Mouse (Mus musculus): ENCODE data around the gene Rbm15b. TPM values are rescaled to one million over a fixed set of nuclear protein-coding genes. Genes with fewer than 3 reads are reported as not detected.

Gene Rbm15b
- total RNA-seq (2021): 10 to 100 TPM; 14.3 to 16.3 TPM
- long read RNA-seq, experiment 1, full-length matches to known transcripts: 25 of 25 reads
- long read RNA-seq, experiment 1, partial matches to known transcripts: 0 of 25 reads
- long read RNA-seq, experiment 1, other reads (novel, unspliced or antisense): 0 of 25 reads
- long read RNA-seq, experiment 2, full-length matches to known transcripts: 23 of 23 reads
- long read RNA-seq, experiment 2, partial matches to known transcripts: 0 of 23 reads
- long read RNA-seq, experiment 2, other reads (novel, unspliced or antisense): 0 of 23 reads

DNA sequence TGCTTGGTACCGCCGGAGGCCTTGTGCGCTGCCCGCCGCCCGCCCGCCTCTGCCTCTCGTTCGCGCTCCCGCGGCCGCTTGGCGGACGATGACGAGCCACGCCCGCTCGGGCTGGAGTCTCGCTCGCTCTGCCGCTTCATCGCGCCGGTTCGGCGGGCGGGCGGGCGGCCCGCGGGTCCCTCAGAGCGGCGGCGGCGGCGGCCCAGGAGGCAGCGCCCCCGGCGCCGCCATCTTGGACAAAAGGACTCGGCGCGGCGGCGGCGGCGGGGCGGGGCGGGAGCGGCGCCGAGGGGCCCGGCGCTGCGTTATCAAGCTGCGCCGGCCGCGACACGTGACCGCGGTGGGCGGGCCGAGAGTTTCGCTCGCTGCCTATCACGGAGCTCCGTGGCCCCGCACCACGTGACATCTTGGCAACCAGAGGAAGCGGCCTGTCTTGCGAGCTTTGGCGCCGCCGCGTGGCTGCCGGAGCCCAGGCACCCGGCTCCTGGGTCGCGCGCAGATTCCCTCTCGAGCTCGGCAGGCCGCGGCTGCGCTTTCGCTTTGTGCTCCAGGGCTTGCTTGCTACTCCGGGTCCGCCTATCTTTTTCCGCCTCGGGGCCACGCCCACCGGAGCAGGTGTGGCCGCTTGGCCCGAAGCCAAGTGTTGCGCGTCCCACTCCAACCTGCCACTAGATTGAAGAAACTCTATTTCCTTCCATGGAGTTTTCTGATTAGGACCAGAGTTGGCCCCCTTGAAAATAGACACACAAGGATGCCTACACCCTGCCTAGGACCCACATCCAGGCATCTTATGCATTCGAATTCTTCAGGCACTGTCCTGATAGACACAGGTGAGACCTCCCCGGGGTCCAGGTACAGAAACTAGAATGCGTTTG lies at the start of gene Rbm15b:
Gene Rbm15b, minus strand, starts transcription at position 601 of the 875 bp plus-strand sequence.
- intact Hi-C loops (cut with DNase I): loop anchor here (2.0 to 5.0 kb wide), 2 partner anchors 64 to 200 kb away; partner anchors contain the start of gene Tex264
- peak; percentile 98 to 99 for DNase-seq

DNA sequence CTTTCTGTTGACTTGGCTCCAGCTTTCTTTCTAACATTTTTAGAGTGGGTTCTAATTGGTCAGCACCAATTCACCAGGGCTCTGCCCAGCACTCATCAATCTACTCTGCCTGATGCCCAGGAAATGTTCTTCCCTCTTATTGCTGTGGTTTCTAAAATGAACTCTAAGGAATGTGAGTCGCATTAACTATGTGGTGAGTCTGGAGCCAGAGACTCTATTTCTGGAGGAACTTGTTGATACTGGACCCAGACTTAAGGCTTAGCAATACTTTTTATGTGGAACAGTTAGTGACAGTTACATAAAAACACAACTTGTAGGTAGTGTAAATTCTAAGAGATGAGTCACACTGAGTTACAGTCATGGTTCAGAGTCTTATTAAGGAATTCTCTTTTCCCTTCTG lies 47.8 kb upstream of the Rbm15b start:
- intact Hi-C loops (cut with DNase I): no loop called here
- no peak for DNase-seq

DNA sequence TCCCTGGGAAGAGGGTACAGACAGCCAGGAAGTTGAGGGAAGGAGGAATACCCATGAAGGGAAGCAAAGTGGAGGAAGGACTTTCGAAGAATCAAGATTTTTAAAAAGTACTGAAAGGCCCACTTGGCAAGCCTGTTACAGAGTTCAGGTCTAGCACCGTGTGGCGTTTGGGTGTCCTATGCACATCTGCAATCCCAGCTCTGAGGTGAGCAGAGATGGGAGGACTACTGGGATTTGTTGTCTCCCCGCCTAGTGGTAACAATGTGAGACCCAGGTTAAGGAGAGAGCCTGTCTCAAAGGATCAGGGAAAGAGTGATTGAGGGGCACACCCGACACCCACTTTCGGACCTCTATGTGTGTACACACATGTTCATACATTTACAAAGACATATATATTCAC lies 27.6 kb upstream of the Rbm15b start:
- intact Hi-C loops (cut with DNase I): no loop called here
- DNase-seq: no peak

DNA sequence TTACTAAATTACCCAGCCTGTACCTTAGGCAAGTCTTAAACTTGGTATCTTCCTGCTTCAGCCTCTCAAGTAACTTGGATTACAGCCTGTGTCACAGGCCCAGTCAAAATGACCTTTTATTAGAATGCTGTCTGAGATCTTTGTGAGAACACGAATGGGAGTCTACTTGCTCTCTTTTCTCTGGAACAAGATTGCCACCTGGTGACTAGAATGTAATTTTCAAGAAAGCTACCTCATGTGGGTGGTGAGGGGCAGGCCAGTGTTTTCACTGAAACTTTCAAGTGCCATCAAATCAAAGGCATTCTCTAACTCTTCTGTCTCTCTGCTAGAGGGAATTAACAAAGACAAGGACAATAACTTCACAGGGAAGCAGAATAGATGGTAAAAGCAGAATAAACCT lies 26.5 kb upstream of the Rbm15b start:
- DNase-seq: no peak

DNA sequence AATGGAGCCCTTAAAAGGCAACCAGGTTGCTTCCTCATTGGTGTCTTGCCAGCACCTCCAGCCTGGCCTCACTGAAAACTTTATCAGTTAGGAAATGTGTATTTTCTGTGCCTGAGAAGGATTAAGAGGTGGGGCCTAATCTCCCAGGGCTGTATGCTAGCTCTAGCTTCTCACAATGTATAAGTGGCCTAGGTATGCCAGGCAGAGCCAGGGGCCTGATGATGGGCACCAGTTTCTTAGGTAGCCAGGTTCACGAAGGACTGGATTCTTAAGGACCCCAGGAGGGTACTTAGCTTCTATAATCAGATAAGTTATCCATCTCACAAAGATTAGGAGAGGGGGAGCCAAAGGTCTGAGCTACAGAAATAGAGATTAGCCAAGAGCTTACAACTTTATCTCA lies 24.4 kb upstream of the Rbm15b start:
- DNase-seq: no peak
- intact Hi-C loops (cut with DNase I): no loop called here

More for the DNA sequence above, 26.5 kb upstream of the Rbm15b start:
- intact Hi-C loops (cut with DNase I): no loop called here

GRCm38 (mm10) chr9:106908715-106909114 lies 21.5 kb upstream of the Rbm15b start:
- intact Hi-C loops (cut with DNase I): loop anchor here (10.0 kb wide), 1 partner anchor 256 kb away; no protein-coding TSS in a partner anchor
- no peak for DNase-seq

DNA sequence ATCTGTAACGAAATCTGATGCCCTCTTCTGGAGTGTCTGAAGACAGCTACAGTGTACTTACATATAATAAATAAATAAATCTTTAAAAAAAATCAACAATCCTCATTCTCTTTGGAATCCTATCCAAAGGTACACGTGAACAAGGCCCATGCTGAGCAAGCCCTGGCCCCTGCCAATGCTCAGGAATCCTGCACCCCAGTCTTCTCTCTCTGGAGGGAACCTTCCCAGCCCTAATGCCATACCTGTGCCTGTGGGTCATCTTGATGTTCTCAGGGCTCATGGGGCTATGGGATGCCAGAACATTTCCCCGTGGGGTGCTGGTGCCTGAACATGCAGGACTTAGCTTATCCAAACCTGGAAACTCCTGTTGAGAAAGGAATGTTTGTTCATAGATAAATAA lies 20.9 kb upstream of the Rbm15b start:
- DNase-seq: no peak
- intact Hi-C loops (cut with DNase I): loop anchor here (10.0 kb wide), 1 partner anchor 257 kb away; no protein-coding TSS in a partner anchor

GRCm38 (mm10) chr9:106906597-106906996 lies 19.4 kb upstream of the Rbm15b start:
- intact Hi-C loops (cut with DNase I): loop anchor here (10.0 kb wide), 1 partner anchor 258 kb away; no protein-coding TSS in a partner anchor
- DNase-seq: no peak

DNA sequence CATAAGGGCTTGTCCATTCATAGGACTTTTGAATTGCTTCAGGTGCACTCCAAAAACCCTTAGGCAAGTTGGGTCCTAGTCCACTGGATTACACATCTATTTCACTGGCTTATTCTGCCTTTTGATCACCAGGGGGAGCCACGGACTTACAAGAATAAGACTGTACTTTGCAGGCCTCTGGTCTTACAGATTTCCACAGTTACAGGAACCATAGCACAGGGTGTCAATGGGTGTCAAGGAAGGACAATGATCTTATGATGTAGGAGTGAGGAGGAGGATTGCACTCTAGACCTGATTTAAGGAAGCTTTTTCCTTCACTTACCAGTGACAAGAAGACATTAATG lies 16.5 kb upstream of the Rbm15b start:
- peak in 1 of 2 experiments; percentile 65 for DNase-seq
- intact Hi-C loops (cut with DNase I): loop anchor here (1.0 to 10.0 kb wide), 3 partner anchors 261 to 434 kb away; partner anchors contain the start of gene Hemk1

DNA sequence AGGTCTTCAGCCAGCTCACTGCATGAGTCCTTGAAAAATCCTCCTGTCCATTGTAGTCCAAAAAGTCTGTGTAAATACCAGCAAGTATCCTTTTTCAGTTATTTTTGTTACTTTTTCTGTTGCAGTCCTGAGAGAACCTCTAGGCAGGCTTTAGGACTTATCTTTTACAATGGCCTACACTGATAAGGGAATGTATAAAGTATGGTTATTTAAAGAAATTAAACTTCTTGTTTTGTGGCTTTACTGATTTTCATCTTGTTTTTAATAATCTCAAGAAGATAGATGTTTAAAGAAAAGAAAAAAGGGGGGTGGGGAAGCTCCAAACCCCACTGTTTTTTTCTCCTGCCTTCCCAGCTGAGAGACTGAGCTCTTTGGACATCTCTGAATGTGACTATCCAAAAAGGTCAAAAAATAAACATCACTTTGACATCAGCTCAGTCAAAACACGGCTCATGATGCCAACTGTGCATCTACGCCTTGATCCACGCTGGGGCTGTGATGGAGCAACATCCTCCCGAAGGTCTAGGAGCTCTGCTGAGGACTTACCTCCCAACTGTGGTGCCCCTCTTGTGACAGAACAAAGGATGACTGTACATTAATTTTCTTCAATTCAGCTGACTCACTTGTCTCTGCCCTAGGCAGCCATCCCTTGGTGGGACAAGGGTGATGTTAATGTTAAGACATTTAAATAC lies 16.0 kb upstream of the Rbm15b start:
- no peak for DNase-seq
- intact Hi-C loops (cut with DNase I): loop anchor here (1.0 to 10.0 kb wide), 3 partner anchors 262 to 434 kb away; partner anchors contain the start of gene Hemk1

GRCm38 (mm10) chr9:106901596-106901995 lies 14.4 kb upstream of the Rbm15b start:
- intact Hi-C loops (cut with DNase I): loop anchor here (5.0 to 10.0 kb wide), 2 partner anchors 263 to 436 kb away; partner anchors contain the start of gene Hemk1
- no peak for DNase-seq

GRCm38 (mm10) chr9:106898901-106899300 lies 11.7 kb upstream of the Rbm15b start:
- DNase-seq: no peak
- intact Hi-C loops (cut with DNase I): no loop called here

DNA sequence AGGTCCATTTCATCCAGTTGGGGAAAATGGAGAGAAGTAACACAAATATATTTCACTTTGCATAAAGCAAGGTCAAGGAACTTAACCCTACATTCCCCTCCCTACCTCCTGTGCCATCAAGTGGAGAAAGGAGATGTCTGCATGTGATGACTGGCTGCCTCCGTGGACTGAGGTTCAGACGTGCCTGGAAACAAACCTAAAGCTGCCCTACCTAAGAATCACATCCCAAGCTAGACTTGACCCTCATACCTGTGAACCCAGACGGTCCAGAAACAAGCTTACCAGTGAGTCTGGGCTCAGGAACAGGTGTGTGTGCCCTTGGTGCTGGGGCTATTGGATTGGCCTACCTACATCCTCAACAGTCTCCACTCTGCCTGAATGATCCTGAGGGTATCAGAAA lies 6.1 kb upstream of the Rbm15b start:
- intact Hi-C loops (cut with DNase I): no loop called here

DNA sequence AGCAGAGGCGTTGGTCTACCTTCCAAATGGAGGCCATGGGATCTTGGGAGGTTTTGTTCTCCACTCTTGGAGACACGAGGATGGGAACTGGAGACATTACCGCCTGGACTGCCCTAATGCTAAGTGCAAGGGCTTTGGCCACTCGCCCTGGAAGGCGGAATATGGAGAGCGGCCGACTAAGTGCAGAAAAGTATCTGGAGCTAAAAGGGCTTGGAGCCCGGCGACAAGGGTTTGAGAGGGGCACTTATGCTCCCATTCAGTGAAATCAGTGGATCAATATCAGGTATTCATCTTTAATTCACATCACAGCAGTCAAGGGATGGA lies 5.3 kb upstream of the Rbm15b start:
- intact Hi-C loops (cut with DNase I): no loop called here
- DNase-seq: no peak

More for the DNA sequence above, 6.1 kb upstream of the Rbm15b start:
- no peak for DNase-seq

DNA sequence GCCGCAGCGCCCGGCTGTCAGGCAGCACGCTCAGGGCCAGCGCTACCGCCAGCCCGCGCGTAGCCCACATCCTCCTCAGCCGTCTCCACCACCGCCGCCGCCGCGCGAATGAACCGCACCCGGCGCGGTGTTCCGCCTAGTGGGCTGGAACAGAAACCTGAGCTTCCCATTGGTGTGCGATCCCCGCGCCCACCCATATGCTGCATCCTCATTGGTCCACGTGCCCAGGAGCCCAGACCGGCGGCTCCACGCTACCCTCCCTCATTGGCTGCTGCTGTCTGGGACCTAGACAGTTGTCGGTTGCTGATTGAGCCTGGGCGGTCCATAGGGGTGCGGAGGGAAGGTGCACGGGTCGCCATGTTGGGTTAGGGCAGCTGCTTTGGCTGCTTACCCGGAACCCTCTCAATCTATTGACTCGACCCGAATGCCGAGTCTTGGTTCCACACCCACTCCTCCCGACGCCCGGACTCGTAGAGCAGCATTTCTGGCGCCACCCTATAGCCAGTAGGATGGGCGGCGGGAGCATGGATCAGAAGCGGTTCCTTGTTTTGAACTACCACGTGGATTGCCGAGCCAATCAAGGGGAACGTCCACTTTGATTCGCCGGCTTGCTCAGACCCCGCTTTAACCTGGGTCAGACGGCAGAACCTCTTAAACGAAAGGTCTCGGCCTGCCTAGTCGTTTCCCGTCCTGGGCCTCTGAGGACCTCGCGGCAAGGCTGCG lies 4.8 kb upstream of the Rbm15b start, which contains the start of gene Manf:
Gene Manf, minus strand, starts transcription at position 151 of the 723 bp plus-strand sequence.
- intact Hi-C loops (cut with DNase I): no loop called here
- peak; percentile 94 to 95 for DNase-seq

- DNase-seq: no peak
- intact Hi-C loops (cut with DNase I): no loop called here
Observed at GRCm38 (mm10) chr9:106891341-106891741, 4.1 kb upstream of the Rbm15b start.

DNA sequence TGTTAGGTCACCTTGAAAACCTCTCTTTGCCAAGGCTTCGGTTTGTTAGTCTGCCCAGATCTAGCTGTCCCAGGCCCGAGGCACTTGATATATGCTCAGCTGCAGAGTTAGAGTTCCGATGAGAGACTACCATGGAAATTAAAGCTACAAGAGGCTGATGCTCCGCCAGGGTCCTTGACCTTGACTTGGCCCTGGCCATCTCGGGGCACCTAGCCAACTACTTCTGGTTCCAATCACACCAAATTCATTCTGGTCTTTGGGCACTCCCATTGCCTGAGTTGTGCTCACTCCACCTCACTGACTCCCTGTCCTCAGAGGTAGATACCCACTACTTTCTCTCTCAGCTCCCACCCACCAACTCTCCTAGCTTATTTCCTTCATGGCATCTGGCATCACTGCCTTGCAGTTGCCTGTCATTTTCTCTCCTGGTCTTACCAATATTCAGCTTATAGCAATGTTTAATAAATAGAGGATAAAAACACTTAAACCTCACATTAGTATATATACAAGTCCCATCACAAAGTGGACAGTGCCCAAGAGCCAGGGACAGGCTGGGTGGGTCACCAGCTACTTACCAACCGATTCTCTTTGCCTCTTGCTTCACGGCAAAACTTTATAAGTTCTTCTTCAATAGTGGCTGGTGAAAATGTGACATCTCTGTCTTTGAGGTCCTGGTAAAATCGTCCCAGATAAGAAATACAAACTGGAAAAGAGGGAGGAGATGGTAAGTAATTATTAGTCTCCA lies 3.4 kb upstream of the Rbm15b start:
- intact Hi-C loops (cut with DNase I): no loop called here

GRCm38 (mm10) chr9:106889321-106889720 lies 2.1 kb upstream of the Rbm15b start:
- no peak for DNase-seq
- intact Hi-C loops (cut with DNase I): loop anchor here (5.0 kb wide), 1 partner anchor 202 kb away; the partner anchor contains the start of gene Tex264

More for the DNA sequence above, 3.4 kb upstream of the Rbm15b start:
- DNase-seq: peak in 1 of 2 experiments; percentile 17

DNA sequence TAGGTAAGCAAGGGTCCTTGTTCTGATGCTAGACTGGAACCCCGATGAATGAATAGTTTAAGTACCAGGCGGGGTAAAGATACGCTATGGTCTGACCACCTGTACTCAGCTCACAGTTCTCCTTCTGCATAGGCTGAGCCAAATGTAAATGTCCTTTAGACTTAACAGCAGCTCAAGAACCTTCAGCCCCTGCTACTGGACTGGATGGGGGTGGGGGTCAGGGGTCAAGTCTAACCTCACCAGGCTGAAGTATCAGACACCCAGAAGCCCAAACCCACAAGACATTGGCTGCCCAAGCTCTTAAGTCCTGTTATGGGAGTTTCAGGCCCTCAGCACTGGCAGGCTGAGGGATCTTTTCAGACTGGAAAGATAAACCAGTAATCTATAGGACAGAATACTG lies 1.1 kb upstream of the Rbm15b start:
- DNase-seq: no peak
- intact Hi-C loops (cut with DNase I): loop anchor here (5.0 kb wide), 1 partner anchor 201 kb away; the partner anchor contains the start of gene Tex264
